Mouse (Mus musculus): ENCODE results near the gene Clca3b. TPM values are rescaled to one million over a fixed set of nuclear protein-coding genes. Genes with fewer than 3 reads are reported as not detected.
"Not testable (repeated sequence)": the region's sequence is repeated elsewhere in the genome, so short reads cannot be mapped to it uniquely, and the experiment has no call there.

The Clca3b gene
- polyA plus RNA-seq, 1 experiment from 2014 or later, result 6.3 TPM

- H3K27me3 ChIP-seq (replicated peaks); H3K36me3 ChIP-seq; H3K9ac ChIP-seq; ATAC-seq; H3K4me2 ChIP-seq (replicated peaks); H3K4me3 ChIP-seq (replicated peaks); H3K9me3 ChIP-seq; H3K4me1 ChIP-seq (replicated peaks); H3K27ac ChIP-seq: not testable (repeated sequence)
- WGBS, result 78% methylated on average over 16 of the region's 17 CpGs
Observed at GRCm38 (mm10) chr3:144808153-144808925, 40.8 kb downstream of the Clca3b start.

GRCm38 (mm10) chr3:144806626-144807025 is 42.5 kb downstream of the Clca3b start:
- H3K4me2 ChIP-seq (replicated peaks); H3K27me3 ChIP-seq (replicated peaks); H3K9me3 ChIP-seq; ATAC-seq; H3K36me3 ChIP-seq; H3K27ac ChIP-seq; H3K4me1 ChIP-seq (replicated peaks); H3K9ac ChIP-seq; H3K4me3 ChIP-seq (replicated peaks): not testable (repeated sequence)
- 66% methylated on average over 2 of the region's 2 CpGs for WGBS

- H3K27ac ChIP-seq, result no peak overlapping the region
- no peaks in the 10 kb centered on the region for H3K4me1 ChIP-seq (replicated peaks)
- H3K36me3 ChIP-seq, result no peaks in the 10 kb centered on the region
- no peaks in the 10 kb centered on the region for H3K27me3 ChIP-seq (replicated peaks)
- WGBS, result 29% methylated on average over 8 of the region's 8 CpGs
- no peaks in the 10 kb centered on the region for H3K9me3 ChIP-seq
- H3K4me2 ChIP-seq (replicated peaks), result no peak overlapping the region
- H3K9ac ChIP-seq, result no peak overlapping the region
- ATAC-seq, result no peak
- H3K4me3 ChIP-seq (replicated peaks), result no peak overlapping the region
Observed at GRCm38 (mm10) chr3:144801861-144802260, 47.3 kb downstream of the Clca3b start.

GRCm38 (mm10) chr3:144785181-144786148 is 63.7 kb downstream of the Clca3b start:
- Histone ChIP-seq H3K9me3 (no peaks in the 10 kb centered on the region), H3K4me1 (replicated peaks) (no peaks in the 10 kb centered on the region), H3K4me2 (replicated peaks) (no peak overlapping the region), H3K27ac (no peak overlapping the region), H3K9ac (no peak overlapping the region), H3K4me3 (replicated peaks) (no peak overlapping the region), H3K36me3 (no peaks in the 10 kb centered on the region), H3K27me3 (replicated peaks) (no peaks in the 10 kb centered on the region)
- ATAC-seq, result no peak
- WGBS, result 68% methylated on average over 11 of the region's 11 CpGs

Other genes starting within 250 kb of the Clca3b start
- gene Sh3glb1, start 129.0 kb downstream of the Clca3b start, polyA plus RNA-seq (2015; fragmentation: Nextera tagmentation; extraction: Ambion mirVana), result 96.0 and 106 TPM in 2 replicates
- 5.7 and 7.9 TPM in 2 replicates for gene Clca3a1, start 88.4 kb downstream of the Clca3b start, polyA plus RNA-seq (2015; fragmentation: Nextera tagmentation; extraction: Ambion mirVana)
- gene Clca3a2, start 29.9 kb downstream of the Clca3b start, polyA plus RNA-seq (2015; fragmentation: Nextera tagmentation; extraction: Ambion mirVana), result 0.54 and 0.77 TPM in 2 replicates
- 22.4 and 31.6 TPM in 2 replicates for gene Clca4b, start 83.2 kb upstream of the Clca3b start, polyA plus RNA-seq (2015; fragmentation: Nextera tagmentation; extraction: Ambion mirVana)
- 0.06 TPM in 1 of 2 replicates, not detected in the other for gene Clca4a, start 125.7 kb upstream of the Clca3b start, polyA plus RNA-seq (2015; fragmentation: Nextera tagmentation; extraction: Ambion mirVana)
- gene Clca1, start 183.4 kb upstream of the Clca3b start, polyA plus RNA-seq (2015; fragmentation: Nextera tagmentation; extraction: Ambion mirVana), result 32.6 and 55.4 TPM in 2 replicates

Data from intestine, embryonic 15.5 days (tissue).